Mouse (Mus musculus): Measurements from ENCODE around the gene Cherp. TPM values are rescaled to one million over a fixed set of nuclear protein-coding genes. Genes with fewer than 3 reads are reported as not detected.

Gene Cherp
- total and polyA plus RNA-seq, 3 experiments: 21.1 to 106 (median 78.0) TPM

GRCm38 (mm10) chr8:72443338-72443993, 31.6 kb downstream of the Cherp start, which contains the start of the genes Calr3 and 1700030K09Rik:
Gene Calr3 (minus strand): TSS chr8:72443870.
Gene 1700030K09Rik (plus strand): TSS chr8:72443880.
- peak within 1 kb of the TSS; percentile 68 for H3K27ac ChIP-seq (ENCODE audit: control insufficient read depth, low read depth, low read length)
- no peak; the same call in 1 of the 2 replicates for TF ChIP-seq ZMIZ1 (IDR thresholded peaks at IDR 0.05; ENCODE audit: low read depth, low read length)
- TF ChIP-seq RCOR1 (IDR thresholded peaks at IDR 0.05; ENCODE audit: low read depth, low read length): no peak
- no peak for TF ChIP-seq E2F4 (IDR thresholded peaks at IDR 0.05; ENCODE audit: borderline replicate concordance, low read depth, low read length)
- TF ChIP-seq HCFC1 (IDR thresholded peaks at IDR 0.05; ENCODE audit: low read depth, low read length): peak; percentile 97
- no peak for TF ChIP-seq USF1 (IDR thresholded peaks at IDR 0.05; ENCODE audit: low read depth, low read length)
- TF ChIP-seq GATA1 (IDR thresholded peaks at IDR 0.05; ENCODE audit: low read depth, low read length): no peak
- no peak for TF ChIP-seq EP300 (IDR thresholded peaks at IDR 0.05; ENCODE audit: low read depth in 1 of 2, low read length in 2 of 2)
- TF ChIP-seq MAZ (IDR thresholded peaks at IDR 0.05; ENCODE audit: low read depth, low read length): no peak
- peak; percentile 53; the same call in 1 of the 2 replicates for TF ChIP-seq NRF1 (IDR thresholded peaks at IDR 0.05; ENCODE audit: insufficient read depth, low read depth, low read length, poor library complexity, severe bottlenecking)
- no peak for TF ChIP-seq JUND (IDR thresholded peaks at IDR 0.05; ENCODE audit: low read depth, low read length)
- peak; percentile 96 for TF ChIP-seq MYC (IDR thresholded peaks at IDR 0.05; ENCODE audit: low read depth, low read length)
- peak; percentile 94 for TF ChIP-seq MAX (IDR thresholded peaks at IDR 0.05; ENCODE audit: low read length)
- TF ChIP-seq NELFE (IDR thresholded peaks at IDR 0.05; ENCODE audit: low read depth, low read length): peak; percentile 88
- TF ChIP-seq RAD21 (IDR thresholded peaks at IDR 0.05; ENCODE audit: low read depth, low read length): no peak
- no peak for TF ChIP-seq MAFK (IDR thresholded peaks at IDR 0.05; ENCODE audit: borderline replicate concordance, low read depth, low read length)
- TF ChIP-seq CHD1 (IDR thresholded peaks at IDR 0.05; ENCODE audit: low read depth, low read length): no peak
- TF ChIP-seq ZNF384 (IDR thresholded peaks at IDR 0.05; ENCODE audit: low read depth, low read length): no peak
- no peak for TF ChIP-seq TAL1 (IDR thresholded peaks at IDR 0.05; ENCODE audit: low read length)
- TF ChIP-seq GABPA (IDR thresholded peaks at IDR 0.05; ENCODE audit: low read depth, low read length): no peak
- no peak for TF ChIP-seq ZC3H11A (IDR thresholded peaks at IDR 0.05; ENCODE audit: low read depth, low read length)
- TF ChIP-seq MEF2A (IDR thresholded peaks at IDR 0.05; ENCODE audit: extremely low read depth, insufficient replicate concordance, low read depth, low read length, poor library complexity, severe bottlenecking): no peak
- TF ChIP-seq MYB (IDR thresholded peaks at IDR 0.05; ENCODE audit: low read depth, low read length): no peak
- TF ChIP-seq ETS1 (IDR thresholded peaks at IDR 0.05; ENCODE audit: low read depth, low read length): no peak
- TF ChIP-seq TBP (IDR thresholded peaks at IDR 0.05; ENCODE audit: low read depth, low read length): peak; percentile 82
- TF ChIP-seq UBTF (IDR thresholded peaks at IDR 0.05; ENCODE audit: borderline replicate concordance, insufficient read depth, low read depth, low read length): peak; percentile 72; the same call in 1 of the 2 replicates
- TF ChIP-seq KAT2A (conservative IDR thresholded peaks at IDR 0.05; ENCODE audit: low read depth, low read length): peak; percentile 98
- TF ChIP-seq BHLHE40 (IDR thresholded peaks at IDR 0.05; ENCODE audit: borderline replicate concordance, low read depth, low read length): peak; percentile 96
- no peak for TF ChIP-seq ZKSCAN1 (IDR thresholded peaks at IDR 0.05; ENCODE audit: low read depth, low read length)
- TF ChIP-seq CHD2 (IDR thresholded peaks at IDR 0.05; ENCODE audit: low read length): peak; percentile 76
- peak; percentile 69; the same call in 1 of the 2 replicates for TF ChIP-seq TCF12 (IDR thresholded peaks at IDR 0.05; ENCODE audit: low read depth, low read length)
- peak; percentile 76 for TF ChIP-seq POLR2AphosphoS2 (IDR thresholded peaks at IDR 0.05; ENCODE audit: low read length)
- TF ChIP-seq POLR2A (IDR thresholded peaks at IDR 0.05; ENCODE audit: control insufficient read depth in 1 of 2, insufficient read depth in 1 of 2, low read depth in 1 of 2, low read length in 2 of 2, poor library complexity in 1 of 2): peak; percentile 75 to 94; a peak in 3 of 4 replicates
- TF ChIP-seq MXI1 (IDR thresholded peaks at IDR 0.05; ENCODE audit: low read depth, low read length): peak; percentile 99
- peak; percentile 92 for TF ChIP-seq SIN3A (IDR thresholded peaks at IDR 0.05; ENCODE audit: low read length)
- no peak for TF ChIP-seq CTCF (IDR thresholded peaks at IDR 0.05 in 2 of 3, conservative IDR thresholded peaks at IDR 0.05 in 1 of 3; ENCODE audit: control insufficient read depth in 1 of 3, insufficient read depth in 1 of 3, low read depth in 2 of 3, low read length in 3 of 3, poor library complexity in 1 of 3, severe bottlenecking in 1 of 3)
- TF ChIP-seq USF2 (IDR thresholded peaks at IDR 0.05; ENCODE audit: borderline replicate concordance in 1 of 2, insufficient read depth in 1 of 2, low read depth in 1 of 2, low read length in 2 of 2): no peak

More at GRCm38 (mm10) chr8:72443338-72443993, 31.6 kb downstream of the Cherp start, which contains the start of the genes Calr3 and 1700030K09Rik:
- peak within 1 kb of the TSS; percentile 85 for H3K9ac ChIP-seq (ENCODE audit: control insufficient read depth, low read depth, low read length, poor library complexity, severe bottlenecking)
- peaks cover 2 to 19% of the 10 kb centered on the region in 2 experiments; a peak in 3 of 4 replicates for H3K4me1 ChIP-seq (ENCODE audit: control insufficient read depth in 1 of 2, insufficient read depth in 2 of 2, low read length in 2 of 2)
- H3K9me3 ChIP-seq (replicated peaks; ENCODE audit: insufficient read depth, low read length): no peaks in the 10 kb centered on the region
- H3K27me3 ChIP-seq (ENCODE audit: control insufficient read depth in 1 of 2, insufficient read depth in 2 of 2, low read length in 2 of 2): no peaks in the 10 kb centered on the region
- DNase-seq (ENCODE audit: low read depth, low spot score): peak; percentile 99
- peaks cover 20% of the 10 kb centered on the region for H3K79me2 ChIP-seq (ENCODE audit: control insufficient read depth, insufficient read depth, low read length, poor library complexity)
- H3K36me3 ChIP-seq (ENCODE audit: control insufficient read depth in 1 of 2, insufficient read depth in 2 of 2, low read length in 2 of 2): peaks cover 0 to 18% of the 10 kb centered on the region in 2 experiments; a peak in 2 of 4 replicates
- peak within 1 kb of the TSS; percentile 59 to 79 for H3K4me3 ChIP-seq (ENCODE audit: control insufficient read depth in 1 of 2, insufficient read depth in 1 of 2, low read depth in 2 of 2, low read length in 2 of 2)

Data from MEL (cell line).